Mouse (Mus musculus): Measurements from ENCODE around the gene Zfp512b. TPM values are rescaled to one million over a fixed set of nuclear protein-coding genes. Genes with fewer than 3 reads are reported as not detected.

Gene Zfp512b
- polyA plus RNA-seq, 1 experiment from 2014 or later = 30.0 TPM

GRCm38 (mm10) chr2:181585506-181585905 lies 7.1 kb downstream of the Zfp512b start:
- no peak for ATAC-seq (replicated peaks; ENCODE audit: low FRiP score, low read depth)
- Histone ChIP-seq H3K36me3 (ENCODE audit: insufficient read depth, low read length) (peaks cover 47% of the 10 kb centered on the region), H3K27ac (no peak overlapping the region), H3K27me3 (ENCODE audit: insufficient read depth, low read length) (no peaks in the 10 kb centered on the region), H3K9ac (ENCODE audit: low read depth, low read length) (no peak overlapping the region), H3K4me1 (replicated peaks; ENCODE audit: insufficient read depth, low read length) (peaks cover 6% of the 10 kb centered on the region; the same call in 1 of the 2 replicates), H3K9me3 (replicated peaks; ENCODE audit: low read length) (no peaks in the 10 kb centered on the region), H3K4me2 (ENCODE audit: low read length) (no peak overlapping the region), H3K4me3 (replicated peaks; ENCODE audit: low read depth, low read length) (no peak overlapping the region)
- no peak for TF ChIP-seq CTCF (IDR thresholded peaks at IDR 0.05; ENCODE audit: low read depth)
- WGBS = 94% methylated on average over 5 of the region's 5 CpGs
- no peak for DNase-seq (ENCODE audit: low spot score)

GRCm38 (mm10) chr2:181584411-181584942 lies 8.1 kb downstream of the Zfp512b start, which contains the start of gene Uckl1:
TSS of gene Uckl1 (minus strand) at chr2:181584892.
- 90% methylated on average over 4 of the region's 4 CpGs for WGBS
- no peak for TF ChIP-seq CTCF (IDR thresholded peaks at IDR 0.05; ENCODE audit: low read depth)
- Histone ChIP-seq H3K4me1 (replicated peaks; ENCODE audit: insufficient read depth, low read length) (peaks cover 14% of the 10 kb centered on the region), H3K4me2 (ENCODE audit: low read length) (no peak within 1 kb of the TSS), H3K27me3 (ENCODE audit: insufficient read depth, low read length) (no peaks in the 10 kb centered on the region), H3K9ac (ENCODE audit: low read depth, low read length) (no peak within 1 kb of the TSS), H3K27ac (no peak within 1 kb of the TSS), H3K9me3 (replicated peaks; ENCODE audit: low read length) (no peaks in the 10 kb centered on the region), H3K4me3 (replicated peaks; ENCODE audit: low read depth, low read length) (no peak within 1 kb of the TSS), H3K36me3 (ENCODE audit: insufficient read depth, low read length) (peaks cover 40% of the 10 kb centered on the region)
- ATAC-seq (replicated peaks; ENCODE audit: low FRiP score, low read depth) (no peak), DNase-seq (ENCODE audit: low spot score) (no peak)

- H3K9me3 ChIP-seq (replicated peaks; ENCODE audit: low read length) = no peaks in the 10 kb centered on the region
- DNase-seq (ENCODE audit: low spot score) (no peak), ATAC-seq (replicated peaks; ENCODE audit: low FRiP score, low read depth) (no peak)
- H3K27ac ChIP-seq = no peak overlapping the region
- H3K4me3 ChIP-seq (replicated peaks; ENCODE audit: low read depth, low read length) = no peak overlapping the region
- H3K27me3 ChIP-seq (ENCODE audit: insufficient read depth, low read length) = no peaks in the 10 kb centered on the region
- no peak overlapping the region for H3K9ac ChIP-seq (ENCODE audit: low read depth, low read length)
- no peak overlapping the region for H3K4me2 ChIP-seq (ENCODE audit: low read length)
- H3K4me1 ChIP-seq (replicated peaks; ENCODE audit: insufficient read depth, low read length) = peaks cover 18% of the 10 kb centered on the region
- no peak for TF ChIP-seq CTCF (IDR thresholded peaks at IDR 0.05; ENCODE audit: low read depth)
- 87% methylated on average over 3 of the region's 3 CpGs for WGBS
- peaks cover 32% of the 10 kb centered on the region for H3K36me3 ChIP-seq (ENCODE audit: insufficient read depth, low read length)
Observed at GRCm38 (mm10) chr2:181583460-181584257, 8.9 kb downstream of the Zfp512b start.

- no peak overlapping the region for H3K4me3 ChIP-seq (replicated peaks; ENCODE audit: low read depth, low read length)
- DNase-seq (ENCODE audit: low spot score) (no peak), ATAC-seq (replicated peaks; ENCODE audit: low FRiP score, low read depth) (no peak)
- H3K9ac ChIP-seq (ENCODE audit: low read depth, low read length) = no peak overlapping the region
- H3K4me1 ChIP-seq (replicated peaks; ENCODE audit: insufficient read depth, low read length) = peaks cover 20% of the 10 kb centered on the region
- no peak for TF ChIP-seq CTCF (IDR thresholded peaks at IDR 0.05; ENCODE audit: low read depth)
- peaks cover 31% of the 10 kb centered on the region for H3K36me3 ChIP-seq (ENCODE audit: insufficient read depth, low read length)
- H3K27me3 ChIP-seq (ENCODE audit: insufficient read depth, low read length) = no peaks in the 10 kb centered on the region
- H3K27ac ChIP-seq = no peak overlapping the region
- WGBS = 88% methylated on average over 1 of the region's 1 CpGs
- H3K9me3 ChIP-seq (replicated peaks; ENCODE audit: low read length) = no peaks in the 10 kb centered on the region
- H3K4me2 ChIP-seq (ENCODE audit: low read length) = no peak overlapping the region
Observed at GRCm38 (mm10) chr2:181582939-181583338, 9.7 kb downstream of the Zfp512b start.

GRCm38 (mm10) chr2:181582358-181582757 lies 10.2 kb downstream of the Zfp512b start:
- no peak for ATAC-seq (replicated peaks; ENCODE audit: low FRiP score, low read depth)
- H3K4me3 ChIP-seq (replicated peaks; ENCODE audit: low read depth, low read length) = no peak overlapping the region; the same call in 1 of the 2 replicates
- peaks cover 20% of the 10 kb centered on the region for H3K4me1 ChIP-seq (replicated peaks; ENCODE audit: insufficient read depth, low read length)
- H3K9ac ChIP-seq (ENCODE audit: low read depth, low read length) = no peak overlapping the region
- 71% methylated on average over 2 of the region's 2 CpGs for WGBS
- DNase-seq (ENCODE audit: low spot score) = no peak
- no peaks in the 10 kb centered on the region for H3K27me3 ChIP-seq (ENCODE audit: insufficient read depth, low read length)
- peaks cover 28% of the 10 kb centered on the region for H3K36me3 ChIP-seq (ENCODE audit: insufficient read depth, low read length)
- H3K27ac ChIP-seq = no peak overlapping the region
- H3K4me2 ChIP-seq (ENCODE audit: low read length) = peak overlapping the region; percentile 97
- TF ChIP-seq CTCF (IDR thresholded peaks at IDR 0.05; ENCODE audit: low read depth) = no peak
- no peaks in the 10 kb centered on the region for H3K9me3 ChIP-seq (replicated peaks; ENCODE audit: low read length)

- Histone ChIP-seq H3K9ac (ENCODE audit: low read depth, low read length) (peak overlapping the region; percentile 84), H3K27me3 (ENCODE audit: insufficient read depth, low read length) (no peaks in the 10 kb centered on the region), H3K36me3 (ENCODE audit: insufficient read depth, low read length) (peaks cover 21% of the 10 kb centered on the region), H3K4me1 (replicated peaks; ENCODE audit: insufficient read depth, low read length) (peaks cover 20% of the 10 kb centered on the region), H3K9me3 (replicated peaks; ENCODE audit: low read length) (no peaks in the 10 kb centered on the region), H3K27ac (peak overlapping the region; percentile 90), H3K4me3 (replicated peaks; ENCODE audit: low read depth, low read length) (peak overlapping the region; percentile 70), H3K4me2 (ENCODE audit: low read length) (peak overlapping the region; percentile 97)
- peak; percentile 83 for DNase-seq (ENCODE audit: low spot score)
- ATAC-seq (replicated peaks; ENCODE audit: low FRiP score, low read depth) = peak; percentile 71
- no peak; the same call in 1 of the 2 replicates for TF ChIP-seq CTCF (IDR thresholded peaks at IDR 0.05; ENCODE audit: low read depth)
- WGBS = under 1% methylated on average over 49 of the region's 49 CpGs
Observed at GRCm38 (mm10) chr2:181581402-181582120, 11.0 kb downstream of the Zfp512b start.

All from kidney, postnatal 0 days (tissue).